Mouse (Mus musculus): Measurements from ENCODE around the gene Nhej1. TPM values are rescaled to one million over a fixed set of nuclear protein-coding genes. Genes with fewer than 3 reads are reported as not detected.
A peak's percentile ranks its signal among the peaks of the same experiment; 100 is the strongest.

Gene Nhej1
- polyA plus RNA-seq (2012; rRNA removed), result 1.8 and 2.8 TPM in 2 replicates

DNA sequence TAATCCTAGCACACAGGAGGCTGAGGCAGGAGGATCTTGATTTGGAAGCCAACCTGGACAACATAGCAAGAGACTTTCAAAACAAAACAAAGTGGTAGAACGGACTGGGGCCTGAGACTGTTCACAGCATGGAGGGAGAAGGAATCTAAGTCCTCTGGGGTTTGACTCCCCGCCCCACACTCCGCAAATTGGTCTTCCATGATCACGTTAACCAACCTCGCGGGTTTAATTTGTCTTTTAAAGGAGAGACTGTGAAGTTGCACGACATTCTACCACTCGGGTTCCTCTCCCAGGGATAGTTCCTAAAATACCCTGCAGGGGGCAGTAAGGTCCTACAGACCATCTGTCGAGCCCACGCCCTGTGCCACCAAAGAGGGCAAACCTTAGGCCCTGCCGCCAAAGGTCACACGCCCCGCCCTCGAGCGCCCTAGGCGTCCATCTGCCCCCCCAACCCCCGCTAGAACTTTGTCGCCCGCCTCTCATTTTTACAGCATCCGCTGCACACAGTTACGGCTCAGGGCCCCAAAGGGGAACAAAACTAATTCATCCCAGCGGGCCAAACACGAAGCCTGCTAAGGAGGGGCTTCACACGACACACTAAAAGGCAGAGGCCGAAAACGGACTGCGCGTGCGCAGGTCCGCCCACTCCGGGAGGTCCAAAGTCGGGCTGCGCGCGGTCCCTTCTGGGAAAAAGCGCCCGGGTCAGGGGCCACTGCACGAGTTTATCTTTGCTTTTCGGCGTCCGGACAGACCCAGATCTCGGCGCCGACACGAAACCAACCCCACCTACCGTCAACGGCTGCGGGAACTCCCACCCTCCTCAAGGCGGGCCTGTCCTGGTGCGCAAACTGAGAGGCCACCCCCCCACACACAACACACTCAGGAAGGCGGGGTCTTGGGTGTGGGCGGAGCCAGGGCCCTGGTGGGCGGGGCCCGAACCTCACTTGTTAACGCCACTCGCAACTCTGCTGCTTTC, at the start of gene Nhej1:
Gene Nhej1, minus strand, starts transcription at position 855 of the 976 bp plus-strand sequence.
- peak; percentile 82 for TF ChIP-seq CTCF (IDR thresholded peaks at IDR 0.05; ENCODE audit: borderline replicate concordance, insufficient read depth, low read depth, low read length)
- TF ChIP-seq POLR2A (IDR thresholded peaks at IDR 0.05; ENCODE audit: borderline replicate concordance, insufficient read depth, low read length), result peak; percentile 73; the same call in 1 of the 2 replicates
- Histone ChIP-seq H3K4me3 (replicated peaks; ENCODE audit: insufficient read depth, low read depth, low read length) (peak within 1 kb of the TSS; percentile 98), H3K4me1 (ENCODE audit: control insufficient read depth, insufficient read depth, low read length) (no peaks in the 10 kb centered on the region), H3K27me3 (ENCODE audit: control insufficient read depth, insufficient read depth, low read length) (no peaks in the 10 kb centered on the region), H3K27ac (ENCODE audit: insufficient read depth, low read length) (peak within 1 kb of the TSS; percentile 98)
- WGBS, result under 1% methylated on average over 56 of the region's 56 CpGs
- peak; percentile 91 to 93 for DNase-seq

GRCm38 (mm10) chr1:75168472-75169464, 43.8 kb upstream of the Nhej1 start, which contains the start of gene Zfand2b:
Gene Zfand2b (plus strand): TSS chr1:75168646.
- DNase-seq, result peak; percentile 96 to 98
- H3K4me1 ChIP-seq (ENCODE audit: control insufficient read depth, insufficient read depth, low read length), result no peaks in the 10 kb centered on the region
- 1% methylated on average over 58 of the region's 59 CpGs for WGBS
- peak within 1 kb of the TSS; percentile 2; the same call in 1 of the 2 replicates for H3K27ac ChIP-seq (ENCODE audit: insufficient read depth, low read length)
- TF ChIP-seq POLR2A (IDR thresholded peaks at IDR 0.05; ENCODE audit: borderline replicate concordance, insufficient read depth, low read length) (peak; percentile 80; the same call in 1 of the 2 replicates), CTCF (IDR thresholded peaks at IDR 0.05; ENCODE audit: borderline replicate concordance, insufficient read depth, low read depth, low read length) (no peak)
- no peaks in the 10 kb centered on the region for H3K27me3 ChIP-seq (ENCODE audit: control insufficient read depth, insufficient read depth, low read length)
- peak within 1 kb of the TSS; percentile 80 for H3K4me3 ChIP-seq (replicated peaks; ENCODE audit: insufficient read depth, low read depth, low read length)

GRCm38 (mm10) chr1:75168093-75168471, 43.1 kb upstream of the Nhej1 start:
- H3K27ac ChIP-seq (ENCODE audit: insufficient read depth, low read length), result peak overlapping the region; percentile 2; the same call in 1 of the 2 replicates
- whole genome bisulfite sequencing, result 6% methylated on average over 7 of the region's 7 CpGs

DNA sequence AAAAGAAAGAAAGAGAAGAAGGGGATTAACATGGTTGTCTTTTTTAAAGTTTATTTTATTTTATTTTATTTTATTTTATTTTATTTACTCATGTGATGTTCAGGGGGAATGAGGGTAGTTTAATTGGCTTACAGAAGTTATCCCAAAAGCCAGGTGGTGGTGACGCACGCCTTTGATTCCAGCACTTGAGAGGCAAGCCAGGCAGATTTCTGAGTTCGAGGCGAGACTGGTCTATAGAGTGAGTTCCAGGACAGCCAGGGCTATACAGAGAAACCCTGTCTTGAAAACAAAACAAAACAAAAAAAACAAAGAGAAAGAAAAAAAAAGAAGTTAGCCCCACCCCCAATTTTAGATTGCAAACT, 35.2 kb upstream of the Nhej1 start:
- WGBS, result 78% methylated on average over 4 of the region's 4 CpGs
- H3K4me3 ChIP-seq (replicated peaks; ENCODE audit: insufficient read depth, low read depth, low read length), result no peak overlapping the region
- no peaks in the 10 kb centered on the region for H3K4me1 ChIP-seq (ENCODE audit: control insufficient read depth, insufficient read depth, low read length)

More at GRCm38 (mm10) chr1:75168093-75168471, 43.1 kb upstream of the Nhej1 start:
- H3K4me1 ChIP-seq (ENCODE audit: control insufficient read depth, insufficient read depth, low read length), result no peaks in the 10 kb centered on the region
- no peak for DNase-seq
- peak overlapping the region; percentile 80 for H3K4me3 ChIP-seq (replicated peaks; ENCODE audit: insufficient read depth, low read depth, low read length)
- TF ChIP-seq CTCF (IDR thresholded peaks at IDR 0.05; ENCODE audit: borderline replicate concordance, insufficient read depth, low read depth, low read length) (no peak), POLR2A (IDR thresholded peaks at IDR 0.05; ENCODE audit: borderline replicate concordance, insufficient read depth, low read length) (no peak)
- no peaks in the 10 kb centered on the region for H3K27me3 ChIP-seq (ENCODE audit: control insufficient read depth, insufficient read depth, low read length)

GRCm38 (mm10) chr1:75159540-75160255, 34.7 kb upstream of the Nhej1 start:
- no peak for TF ChIP-seq POLR2A (IDR thresholded peaks at IDR 0.05; ENCODE audit: borderline replicate concordance, insufficient read depth, low read length)
- TF ChIP-seq CTCF (IDR thresholded peaks at IDR 0.05; ENCODE audit: borderline replicate concordance, insufficient read depth, low read depth, low read length), result no peak
- Histone ChIP-seq H3K4me1 (ENCODE audit: control insufficient read depth, insufficient read depth, low read length) (no peaks in the 10 kb centered on the region), H3K4me3 (replicated peaks; ENCODE audit: insufficient read depth, low read depth, low read length) (no peak overlapping the region), H3K27ac (ENCODE audit: insufficient read depth, low read length) (no peak overlapping the region), H3K27me3 (ENCODE audit: control insufficient read depth, insufficient read depth, low read length) (no peaks in the 10 kb centered on the region)
- DNase-seq, result no peak
- 67% methylated on average over 5 of the region's 5 CpGs for WGBS

More for the DNA sequence above, 35.2 kb upstream of the Nhej1 start:
- Histone ChIP-seq H3K27me3 (ENCODE audit: control insufficient read depth, insufficient read depth, low read length) (no peaks in the 10 kb centered on the region), H3K27ac (ENCODE audit: insufficient read depth, low read length) (no peak overlapping the region)
- TF ChIP-seq POLR2A (IDR thresholded peaks at IDR 0.05; ENCODE audit: borderline replicate concordance, insufficient read depth, low read length) (no peak), CTCF (IDR thresholded peaks at IDR 0.05; ENCODE audit: borderline replicate concordance, insufficient read depth, low read depth, low read length) (no peak)
- no peak for DNase-seq

DNA sequence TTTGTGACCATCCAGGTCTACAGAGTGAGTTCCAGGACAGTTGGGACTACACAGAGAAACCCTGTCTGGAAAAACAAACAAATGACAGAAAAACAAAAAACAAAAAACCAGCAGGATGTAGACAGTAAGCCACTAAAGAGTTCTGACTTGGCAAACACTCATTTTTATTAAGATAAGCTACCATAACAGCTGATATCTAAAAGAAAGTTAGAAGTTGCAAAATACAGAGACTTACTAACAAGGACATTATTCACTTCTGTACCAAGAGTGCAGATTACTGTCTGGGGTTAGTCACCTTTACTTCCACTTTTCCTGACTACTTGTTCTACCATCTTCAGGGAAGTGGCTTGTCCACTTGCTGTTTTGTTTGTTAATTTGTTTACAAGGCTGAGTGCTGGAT, 34.0 kb upstream of the Nhej1 start:
- Histone ChIP-seq H3K27ac (ENCODE audit: insufficient read depth, low read length) (no peak overlapping the region), H3K27me3 (ENCODE audit: control insufficient read depth, insufficient read depth, low read length) (no peaks in the 10 kb centered on the region), H3K4me3 (replicated peaks; ENCODE audit: insufficient read depth, low read depth, low read length) (no peak overlapping the region), H3K4me1 (ENCODE audit: control insufficient read depth, insufficient read depth, low read length) (no peaks in the 10 kb centered on the region)
- DNase-seq, result no peak
- TF ChIP-seq CTCF (IDR thresholded peaks at IDR 0.05; ENCODE audit: borderline replicate concordance, insufficient read depth, low read depth, low read length) (no peak), POLR2A (IDR thresholded peaks at IDR 0.05; ENCODE audit: borderline replicate concordance, insufficient read depth, low read length) (no peak)

DNA sequence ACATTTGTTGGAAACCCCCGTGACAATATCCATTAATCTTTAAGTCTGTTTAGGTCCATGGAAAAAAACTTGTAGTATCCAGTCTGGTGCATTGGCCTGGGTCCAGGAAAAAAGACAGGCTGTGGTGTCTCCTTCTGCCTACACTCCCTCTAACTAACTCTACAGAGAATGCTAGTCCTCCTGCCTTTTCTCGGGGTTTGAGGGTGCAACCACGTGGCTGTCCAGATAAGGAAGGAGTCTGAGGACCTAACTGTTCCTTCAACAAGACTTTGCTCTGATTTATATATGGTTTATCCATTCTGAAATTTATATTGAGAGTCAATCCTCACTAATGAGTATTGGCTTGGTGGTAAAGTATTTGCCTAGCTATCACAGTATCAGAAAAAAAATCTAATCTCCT, 30.8 kb upstream of the Nhej1 start:
- Histone ChIP-seq H3K4me1 (ENCODE audit: control insufficient read depth, insufficient read depth, low read length) (no peaks in the 10 kb centered on the region), H3K4me3 (replicated peaks; ENCODE audit: insufficient read depth, low read depth, low read length) (no peak overlapping the region), H3K27ac (ENCODE audit: insufficient read depth, low read length) (no peak overlapping the region), H3K27me3 (ENCODE audit: control insufficient read depth, insufficient read depth, low read length) (no peaks in the 10 kb centered on the region)
- TF ChIP-seq CTCF (IDR thresholded peaks at IDR 0.05; ENCODE audit: borderline replicate concordance, insufficient read depth, low read depth, low read length), result no peak
- no peak for TF ChIP-seq POLR2A (IDR thresholded peaks at IDR 0.05; ENCODE audit: borderline replicate concordance, insufficient read depth, low read length)
- WGBS, result 31% methylated on average over 3 of the region's 3 CpGs
- DNase-seq, result no peak

All from cerebellum, adult 2 months (tissue).